Mouse (Mus musculus) neural tube, embryonic 12.5 days (tissue): ENCODE measurements at regions not wholly inside any gene's neighbourhood (a gene's known extent, or its start where the extent isn't known, plus 50 kb on each side); places are given as distances from the start of the nearest gene placed in this dataset.

Experiments
- ATAC-seq: fragments of 200-750 bp; cut with Nextera tagmentation; 2 replicates; pipeline ENCODE4 v1.8.0; 2017; ENCODE audit warnings: low read depth, mild to moderate bottlenecking, moderate TSS enrichment, moderate library complexity; ENCODE audit not compliant: low FRiP score
- H3K27ac ChIP-seq: fragments of 300-500 bp; sonication (generic); 2 replicates; pipeline ENCODE4 v1.5.1; 2016
- H3K27me3 ChIP-seq: fragments of 300-500 bp; sonication (generic); replicated peaks from 2 replicates; pipeline ENCODE4 v1.6.1; 2016; ENCODE audit warnings: mild to moderate bottlenecking
- H3K36me3 ChIP-seq: fragments of 300-500 bp; sonication (generic); 2 replicates; pipeline ENCODE4 v1.6.1; 2016; ENCODE audit warnings: mild to moderate bottlenecking
- H3K4me1 ChIP-seq: fragments of 300-500 bp; sonication (generic); 2 replicates; pipeline ENCODE4 v1.6.1; 2016
- H3K4me2 ChIP-seq: fragments of 300-500 bp; sonication (generic); replicated peaks from 2 replicates; pipeline ENCODE4 v1.6.1; 2016; ENCODE audit warnings: mild to moderate bottlenecking
- H3K4me3 ChIP-seq: fragments of 300-500 bp; sonication (generic); 2 replicates; pipeline ENCODE4 v1.5.1; 2016
- H3K9ac ChIP-seq: fragments of 300-500 bp; sonication (generic); 2 replicates; pipeline ENCODE4 v1.6.1; 2016; ENCODE audit warnings: mild to moderate bottlenecking
- H3K9me3 ChIP-seq: fragments of 300-500 bp; sonication (generic); 2 replicates; pipeline ENCODE4 v1.6.1; 2016; ENCODE audit warnings: mild to moderate bottlenecking
- WGBS: fragments of 180-500 bp; shearing (Covaris S2); methylation state at CpG from one replicate; pipeline ENCODE4 v1.1.7; 2016; 5-methylcytosine and 5-hydroxymethylcytosine counted together

DNA sequence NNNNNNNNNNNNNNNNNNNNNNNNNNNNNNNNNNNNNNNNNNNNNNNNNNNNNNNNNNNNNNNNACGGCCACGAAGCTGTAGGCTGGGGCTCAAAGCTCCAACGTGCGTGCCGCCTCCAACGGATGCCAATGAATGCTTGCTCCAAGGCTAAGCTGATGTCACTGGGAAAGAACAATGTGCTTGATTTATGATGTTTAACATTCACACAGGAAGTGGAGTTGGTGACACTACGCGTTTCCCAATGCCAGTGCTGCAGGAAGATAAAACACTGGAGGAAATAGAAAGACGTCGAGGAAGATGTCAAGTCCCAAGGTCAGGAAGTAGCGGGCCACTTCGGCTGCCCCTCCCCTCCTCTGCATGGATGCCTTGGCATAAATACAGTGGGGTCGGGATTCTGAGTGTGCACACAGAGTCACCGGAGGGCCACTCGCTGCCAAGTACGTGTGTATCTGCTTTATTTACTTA, 180.7 kb upstream of the Azi2 start:
- 54% methylated on average over 16 of the region's 16 CpGs for WGBS
- H3K27me3 ChIP-seq, result no peaks in the 10 kb centered on the region
- ATAC-seq, result peak; percentile 48

DNA sequence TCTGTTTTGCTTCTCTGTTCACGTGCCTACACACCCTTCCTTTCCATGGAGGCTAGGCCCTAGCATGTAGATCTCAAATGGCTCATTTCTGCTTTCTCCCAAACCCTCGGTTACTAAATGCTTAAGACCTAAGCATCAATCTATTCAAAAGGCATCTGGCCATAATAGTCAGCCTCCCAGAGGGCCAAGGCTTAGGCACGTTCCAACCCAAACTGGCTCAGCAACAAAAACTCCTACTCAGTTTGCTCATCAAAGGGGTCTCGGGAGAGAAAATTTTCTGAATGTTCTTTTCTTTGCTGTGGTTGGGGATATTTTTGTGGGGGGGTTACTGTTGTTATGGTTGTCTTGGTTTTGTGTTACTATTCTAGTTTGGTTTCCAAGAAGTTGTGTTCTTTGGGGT, 196.8 kb upstream of the Azi2 start:
- ATAC-seq, result no peak
- no peaks in the 10 kb centered on the region for H3K4me1 ChIP-seq
- no peak overlapping the region for H3K27ac ChIP-seq
- no peaks in the 10 kb centered on the region for H3K27me3 ChIP-seq
- H3K4me3 ChIP-seq, result no peak overlapping the region
- 85% methylated on average over 4 of the region's 4 CpGs for WGBS
- H3K4me2 ChIP-seq, result no peak overlapping the region
- no peaks in the 10 kb centered on the region for H3K36me3 ChIP-seq
- H3K9me3 ChIP-seq, result no peaks in the 10 kb centered on the region
- no peak overlapping the region for H3K9ac ChIP-seq

More for the DNA sequence above, 180.7 kb upstream of the Azi2 start:
- no peak overlapping the region for H3K4me3 ChIP-seq
- no peak overlapping the region for H3K4me2 ChIP-seq
- H3K9ac ChIP-seq, result no peak overlapping the region
- H3K9me3 ChIP-seq, result no peaks in the 10 kb centered on the region
- H3K36me3 ChIP-seq, result no peaks in the 10 kb centered on the region
- H3K4me1 ChIP-seq, result peaks cover 6% of the 10 kb centered on the region; the same call in 1 of the 2 replicates
- no peak overlapping the region for H3K27ac ChIP-seq

- H3K27ac ChIP-seq, result no peak overlapping the region
- H3K9me3 ChIP-seq, result no peaks in the 10 kb centered on the region
These were observed 203.5 kb upstream of the Azi2 start for GRCm38 (mm10) chr9:117836696-117837380.

DNA sequence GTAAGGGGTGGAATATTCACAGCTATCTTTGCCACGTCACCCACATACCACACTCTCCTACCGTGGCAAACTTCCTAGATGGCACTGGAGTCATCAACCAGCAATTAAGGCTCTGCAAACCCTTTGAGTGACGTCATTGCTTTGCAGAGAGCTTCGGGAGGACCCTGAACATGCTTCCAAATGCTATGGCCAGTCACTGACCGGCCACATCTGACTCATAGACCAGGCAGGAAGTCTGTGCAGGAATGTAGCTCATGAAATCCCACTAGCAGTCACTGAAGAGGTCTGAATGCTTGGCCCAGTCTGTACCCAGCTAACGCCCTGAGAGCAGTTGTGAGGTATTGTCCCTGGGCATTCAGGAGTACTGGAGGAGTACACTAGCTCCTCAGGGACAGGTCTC, 203.9 kb upstream of the Rbms3 start:
- Histone ChIP-seq H3K4me2 (no peak overlapping the region), H3K27me3 (no peaks in the 10 kb centered on the region), H3K36me3 (no peaks in the 10 kb centered on the region), H3K9me3 (no peaks in the 10 kb centered on the region), H3K9ac (no peak overlapping the region), H3K4me3 (no peak overlapping the region), H3K4me1 (peaks cover 10% of the 10 kb centered on the region; the same call in 1 of the 2 replicates), H3K27ac (no peak overlapping the region)
- 74% methylated on average over 6 of the region's 6 CpGs for WGBS
- no peak for ATAC-seq

More at GRCm38 (mm10) chr9:117836696-117837380, 203.5 kb upstream of the Azi2 start:
- peak overlapping the region; percentile 36 for H3K4me2 ChIP-seq
- 54% methylated on average over 12 of the region's 12 CpGs for WGBS
- H3K27me3 ChIP-seq, result no peaks in the 10 kb centered on the region
- no peak overlapping the region for H3K4me3 ChIP-seq
- no peak overlapping the region for H3K9ac ChIP-seq
- H3K36me3 ChIP-seq, result no peaks in the 10 kb centered on the region
- ATAC-seq, result peak; percentile 53; the same call in 1 of the 2 replicates
- H3K4me1 ChIP-seq, result peaks cover 10% of the 10 kb centered on the region; the same call in 1 of the 2 replicates

- no peaks in the 10 kb centered on the region for H3K27me3 ChIP-seq
- no peak overlapping the region for H3K4me3 ChIP-seq
- H3K27ac ChIP-seq, result no peak overlapping the region
- no peak overlapping the region for H3K4me2 ChIP-seq
- no peaks in the 10 kb centered on the region for H3K36me3 ChIP-seq
- ATAC-seq, result no peak
- WGBS, result 45% methylated on average over 4 of the region's 4 CpGs
- H3K4me1 ChIP-seq, result peaks cover 7% of the 10 kb centered on the region; the same call in 1 of the 2 replicates
- H3K9me3 ChIP-seq, result no peaks in the 10 kb centered on the region
- no peak overlapping the region for H3K9ac ChIP-seq
These were observed 184.9 kb upstream of the Rbms3 start for GRCm38 (mm10) chr9:117814661-117815060.

DNA sequence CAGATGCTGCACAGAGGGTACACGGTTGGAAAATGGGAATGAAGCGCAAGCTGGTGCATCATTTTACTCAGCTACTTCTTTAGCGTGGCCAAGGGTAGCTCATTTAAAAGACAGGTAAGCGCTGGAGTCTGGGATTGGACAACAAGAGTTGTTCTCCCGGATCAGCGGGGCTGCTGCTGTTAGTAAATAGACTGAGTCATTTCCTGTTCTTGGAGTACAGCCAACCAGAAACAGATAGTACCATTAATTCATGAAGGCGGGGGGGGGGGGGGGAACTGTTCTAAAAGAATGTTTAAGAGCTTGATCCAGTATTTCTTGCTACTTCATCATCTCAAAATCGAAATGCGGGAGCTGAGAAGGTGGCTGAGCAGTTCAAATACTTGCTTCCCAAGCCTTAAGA, 183.5 kb upstream of the Rbms3 start:
- Histone ChIP-seq H3K27me3 (no peaks in the 10 kb centered on the region), H3K36me3 (no peaks in the 10 kb centered on the region), H3K4me2 (no peak overlapping the region), H3K9me3 (no peaks in the 10 kb centered on the region), H3K9ac (no peak overlapping the region), H3K4me3 (no peak overlapping the region), H3K27ac (no peak overlapping the region), H3K4me1 (peaks cover 7% of the 10 kb centered on the region; the same call in 1 of the 2 replicates)
- WGBS, result 86% methylated on average over 9 of the region's 9 CpGs
- no peak for ATAC-seq

DNA sequence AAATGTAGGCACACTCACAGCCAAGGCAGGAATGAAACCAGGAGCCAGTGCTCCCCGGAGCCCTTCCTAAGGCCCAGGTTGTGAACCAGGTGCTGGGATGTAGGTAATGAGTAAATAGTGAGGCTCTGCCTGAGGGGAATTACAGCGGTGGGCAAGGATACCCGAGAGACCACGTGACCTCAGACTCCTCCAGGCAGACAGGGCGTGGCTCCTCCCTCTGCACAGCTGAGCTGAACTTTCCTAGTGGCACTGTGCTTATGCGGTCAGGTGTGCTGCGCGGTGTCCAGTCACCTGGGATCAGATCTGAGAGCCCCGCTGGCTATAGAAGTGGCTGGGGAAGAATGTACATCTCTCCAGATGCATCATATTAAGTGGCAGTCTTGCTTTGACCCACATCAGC, 176.1 kb upstream of the Rbms3 start:
- H3K9ac ChIP-seq, result no peak overlapping the region
- H3K4me2 ChIP-seq, result no peak overlapping the region
- H3K27ac ChIP-seq, result no peak overlapping the region
- ATAC-seq, result no peak
- no peaks in the 10 kb centered on the region for H3K36me3 ChIP-seq
- no peaks in the 10 kb centered on the region for H3K4me1 ChIP-seq
- H3K9me3 ChIP-seq, result no peaks in the 10 kb centered on the region
- no peak overlapping the region for H3K4me3 ChIP-seq
- 80% methylated on average over 9 of the region's 9 CpGs for WGBS
- H3K27me3 ChIP-seq, result no peaks in the 10 kb centered on the region

DNA sequence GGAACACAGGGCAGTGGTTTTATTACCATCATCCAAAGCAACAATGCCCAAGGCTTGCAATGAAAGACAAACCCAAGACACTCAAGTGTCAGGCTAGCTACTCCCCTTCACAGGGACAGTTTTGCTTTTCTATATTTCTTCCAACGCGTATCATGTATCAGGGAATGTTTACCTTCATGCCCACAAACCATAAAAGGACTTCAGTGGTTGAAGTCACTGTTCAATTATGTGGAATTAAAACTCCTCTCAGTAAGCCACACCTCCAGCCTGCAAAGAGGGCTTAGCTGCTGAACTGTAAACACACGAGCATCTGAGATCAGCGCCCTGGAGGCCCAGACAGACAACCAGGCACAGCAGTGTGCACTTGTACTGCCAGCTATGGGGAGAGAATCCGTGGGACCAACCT, 154.5 kb upstream of the Rbms3 start:
- H3K9me3 ChIP-seq, result no peaks in the 10 kb centered on the region
- 75% methylated on average over 5 of the region's 5 CpGs for WGBS
- no peak for ATAC-seq

GRCm38 (mm10) chr9:117754651-117755050, 124.9 kb upstream of the Rbms3 start:
- WGBS, result 90% methylated on average over 6 of the region's 6 CpGs
- Histone ChIP-seq H3K9ac (no peak overlapping the region), H3K4me2 (no peak overlapping the region), H3K9me3 (no peaks in the 10 kb centered on the region), H3K27ac (no peak overlapping the region), H3K4me3 (no peak overlapping the region), H3K27me3 (no peaks in the 10 kb centered on the region), H3K36me3 (no peaks in the 10 kb centered on the region), H3K4me1 (no peaks in the 10 kb centered on the region)
- no peak for ATAC-seq

More for the DNA sequence above, 154.5 kb upstream of the Rbms3 start:
- no peak overlapping the region for H3K27ac ChIP-seq
- H3K27me3 ChIP-seq, result no peaks in the 10 kb centered on the region
- H3K9ac ChIP-seq, result no peak overlapping the region
- H3K36me3 ChIP-seq, result no peaks in the 10 kb centered on the region
- no peaks in the 10 kb centered on the region for H3K4me1 ChIP-seq
- no peak overlapping the region for H3K4me2 ChIP-seq
- no peak overlapping the region for H3K4me3 ChIP-seq

- Histone ChIP-seq H3K9me3 (no peaks in the 10 kb centered on the region), H3K36me3 (no peaks in the 10 kb centered on the region), H3K4me2 (no peak overlapping the region), H3K27me3 (no peaks in the 10 kb centered on the region), H3K27ac (no peak overlapping the region), H3K9ac (no peak overlapping the region), H3K4me1 (no peaks in the 10 kb centered on the region), H3K4me3 (no peak overlapping the region)
- WGBS, result 81% methylated on average over 3 of the region's 3 CpGs
- no peak for ATAC-seq
These were observed 123.8 kb upstream of the Rbms3 start for GRCm38 (mm10) chr9:117753466-117753865.

GRCm38 (mm10) chr9:117744906-117745305, 115.2 kb upstream of the Rbms3 start:
- no peaks in the 10 kb centered on the region for H3K27me3 ChIP-seq
- 88% methylated on average over 8 of the region's 8 CpGs for WGBS
- H3K9ac ChIP-seq, result no peak overlapping the region
- H3K36me3 ChIP-seq, result no peaks in the 10 kb centered on the region
- no peak overlapping the region for H3K27ac ChIP-seq
- H3K4me1 ChIP-seq, result no peaks in the 10 kb centered on the region
- H3K9me3 ChIP-seq, result no peaks in the 10 kb centered on the region
- H3K4me2 ChIP-seq, result no peak overlapping the region
- H3K4me3 ChIP-seq, result no peak overlapping the region
- no peak for ATAC-seq

DNA sequence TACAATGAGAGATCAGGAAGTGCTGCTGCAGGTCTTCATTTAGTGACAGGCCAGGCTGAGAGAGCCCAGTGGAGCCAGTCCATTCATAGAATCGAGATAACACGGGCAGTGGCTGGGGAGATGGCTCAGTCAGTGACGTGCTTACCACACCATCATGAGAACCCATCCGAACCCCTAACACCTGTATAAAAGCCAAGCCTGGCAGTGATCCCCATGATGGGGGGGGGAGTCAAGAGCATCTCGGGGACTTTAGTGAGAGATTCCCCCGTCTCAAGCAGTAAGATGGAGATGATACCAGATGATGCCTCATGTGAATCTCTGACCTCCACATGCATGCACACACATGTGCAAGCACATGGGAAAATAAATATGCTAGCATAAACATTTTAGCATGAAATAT, 99.7 kb upstream of the Rbms3 start:
- no peak overlapping the region for H3K4me2 ChIP-seq

GRCm38 (mm10) chr9:117720161-117720598, 90.5 kb upstream of the Rbms3 start:
- H3K4me2 ChIP-seq, result no peak overlapping the region
- WGBS, result 67% methylated on average over 7 of the region's 7 CpGs
- no peaks in the 10 kb centered on the region for H3K27me3 ChIP-seq
- ATAC-seq, result no peak
- no peak overlapping the region for H3K4me3 ChIP-seq
- no peaks in the 10 kb centered on the region for H3K4me1 ChIP-seq
- no peaks in the 10 kb centered on the region for H3K9me3 ChIP-seq
- H3K36me3 ChIP-seq, result no peaks in the 10 kb centered on the region
- H3K9ac ChIP-seq, result no peak overlapping the region
- H3K27ac ChIP-seq, result no peak overlapping the region

More for the DNA sequence above, 99.7 kb upstream of the Rbms3 start:
- H3K9me3 ChIP-seq, result 0 out of 2 replicates have a peak, but pooled peaks cover 2% of the 10 kb centered on the region
- 88% methylated on average over 6 of the region's 6 CpGs for WGBS
- no peak overlapping the region for H3K9ac ChIP-seq
- no peaks in the 10 kb centered on the region for H3K27me3 ChIP-seq
- no peak overlapping the region for H3K27ac ChIP-seq
- no peaks in the 10 kb centered on the region for H3K36me3 ChIP-seq
- no peak overlapping the region for H3K4me3 ChIP-seq
- no peaks in the 10 kb centered on the region for H3K4me1 ChIP-seq
- no peak for ATAC-seq
